Mouse (Mus musculus): ENCODE measurements around the gene Ifi27.
A peak's percentile ranks its signal among the peaks of the same experiment; 100 is the strongest.
"Not testable (repeated sequence)": the region's sequence is repeated elsewhere in the genome, so short reads cannot be mapped to it uniquely, and the experiment has no call there.

The Ifi27 gene

GRCm38 (mm10) chr12:103433986-103434731, at the start of gene Ifi27:
Ifi27 (plus strand) TSS chr12:103434211.
- DNase-seq (ENCODE audit: low spot score in 2 of 2): peak; percentile 50 to 52

- DNase-seq (ENCODE audit: low spot score in 2 of 2): peak; percentile 87 to 91
Measured at GRCm38 (mm10) chr12:103388505-103389347, 45.3 kb upstream of the Ifi27 start, which contains the start of gene Otub2. Otub2 (plus strand) TSS chr12:103388682.

GRCm38 (mm10) chr12:103389348-103389727, 44.7 kb upstream of the Ifi27 start:
- no peak for DNase-seq (ENCODE audit: low spot score in 2 of 2)

- no peak for DNase-seq (ENCODE audit: low spot score in 2 of 2)
Measured at GRCm38 (mm10) chr12:103389982-103390381, 44.0 kb upstream of the Ifi27 start.

GRCm38 (mm10) chr12:103391098-103391497, 42.9 kb upstream of the Ifi27 start:
- no peak for DNase-seq (ENCODE audit: low spot score in 2 of 2)

GRCm38 (mm10) chr12:103393528-103393927, 40.5 kb upstream of the Ifi27 start:
- no peak for DNase-seq (ENCODE audit: low spot score in 2 of 2)

GRCm38 (mm10) chr12:103395486-103396275, 38.3 kb upstream of the Ifi27 start:
- no peak for DNase-seq (ENCODE audit: low spot score in 2 of 2)

- no peak for DNase-seq (ENCODE audit: low spot score in 2 of 2)
Measured at GRCm38 (mm10) chr12:103396751-103397150, 37.3 kb upstream of the Ifi27 start.

- DNase-seq (ENCODE audit: low spot score in 2 of 2): no peak
Measured at GRCm38 (mm10) chr12:103404131-103404530, 29.9 kb upstream of the Ifi27 start.

- DNase-seq (ENCODE audit: low spot score in 2 of 2): no peak
Measured at GRCm38 (mm10) chr12:103407720-103408119, 26.3 kb upstream of the Ifi27 start, which contains the start of gene 9330161L09Rik. 9330161L09Rik (minus strand) TSS chr12:103407820.

- DNase-seq (ENCODE audit: low spot score in 2 of 2): no peak
Measured at GRCm38 (mm10) chr12:103408144-103408543, 25.9 kb upstream of the Ifi27 start.

- DNase-seq (ENCODE audit: low spot score in 2 of 2): no peak
Measured at GRCm38 (mm10) chr12:103425016-103425728, 8.8 kb upstream of the Ifi27 start.

GRCm38 (mm10) chr12:103425729-103426470, 8.1 kb upstream of the Ifi27 start, which contains the start of gene Ddx24:
Ddx24 (minus strand) TSS chr12:103425830.
- peak; percentile 96 for DNase-seq (ENCODE audit: low spot score in 2 of 2)

- no peak for DNase-seq (ENCODE audit: low spot score in 2 of 2)
Measured at GRCm38 (mm10) chr12:103426710-103427109, 7.3 kb upstream of the Ifi27 start.

GRCm38 (mm10) chr12:103433430-103433829, 581 bp upstream of the Ifi27 start:
- no peak for DNase-seq (ENCODE audit: low spot score in 2 of 2)

GRCm38 (mm10) chr12:103434861-103435260, 850 bp downstream of the Ifi27 start:
- DNase-seq (ENCODE audit: low spot score in 2 of 2): no peak

GRCm38 (mm10) chr12:103437601-103438000, 3.6 kb downstream of the Ifi27 start:
- no peak for DNase-seq (ENCODE audit: low spot score in 2 of 2)

- no peak for DNase-seq (ENCODE audit: low spot score in 2 of 2)
Measured at GRCm38 (mm10) chr12:103443524-103443923, 9.5 kb downstream of the Ifi27 start, which contains the start of gene Ifi27l2a. Ifi27l2a (minus strand) TSS chr12:103443680.

GRCm38 (mm10) chr12:103444261-103444660, 10.2 kb downstream of the Ifi27 start:
- not testable (repeated sequence) for DNase-seq (ENCODE audit: low spot score in 2 of 2)

GRCm38 (mm10) chr12:103445060-103445459, 11.0 kb downstream of the Ifi27 start:
- DNase-seq (ENCODE audit: low spot score in 2 of 2): no peak
